Mouse (Mus musculus) limb, embryonic 14.5 days (tissue): ENCODE measurements around the gene Tnfsf18. TPM values are rescaled to one million over a fixed set of nuclear protein-coding genes. Genes with fewer than 3 reads are reported as not detected.

ENCODE experiments used
- ATAC-seq: fragments of 200-750 bp; cut with Nextera tagmentation; 2 replicates; pipeline ENCODE4 v1.8.0; 2017; ENCODE audit warnings: low read depth, moderate number of reproducible peaks, moderate TSS enrichment; ENCODE audit not compliant: low FRiP score
- DNase-seq: peaks from one replicate; pipeline ENCODE4 v3.0.0-alpha.2; 2015; ENCODE audit warnings: low spot score
- H3K27ac ChIP-seq: fragments of 300-500 bp; sonication (generic); replicated peaks from 2 replicates; pipeline ENCODE4 v1.5.1; 2014; ENCODE audit warnings: low read depth, mild to moderate bottlenecking, low read length, moderate library complexity, mixed read lengths
- H3K27me3 ChIP-seq: fragments of 300-500 bp; sonication (generic); 2 replicates; pipeline ENCODE4 v1.6.1; 2014; ENCODE audit warnings: low read length, mixed read lengths; ENCODE audit not compliant: control insufficient read depth, insufficient read depth
- H3K36me3 ChIP-seq: fragments of 300-500 bp; sonication (generic); 2 replicates; pipeline ENCODE4 v1.6.1; 2014; ENCODE audit warnings: mild to moderate bottlenecking, low read length, moderate library complexity, mixed read lengths; ENCODE audit not compliant: control insufficient read depth, insufficient read depth
- H3K4me1 ChIP-seq: fragments of 300-500 bp; sonication (generic); 2 replicates; pipeline ENCODE4 v1.6.1; 2014; ENCODE audit warnings: antibody characterized with exemption, low read length, mixed read lengths; ENCODE audit not compliant: control insufficient read depth, insufficient read depth
- H3K4me2 ChIP-seq: fragments of 300-500 bp; sonication (generic); replicated peaks from 2 replicates; pipeline ENCODE4 v1.6.1; 2014; ENCODE audit warnings: low read depth, mild to moderate bottlenecking, low read length, moderate library complexity; ENCODE audit not compliant: severe bottlenecking
- H3K4me3 ChIP-seq: fragments of 300-500 bp; sonication (generic); replicated peaks from 2 replicates; pipeline ENCODE4 v1.5.1; 2014; ENCODE audit warnings: low read length
- H3K9ac ChIP-seq: fragments of 300-500 bp; sonication (generic); 2 replicates; pipeline ENCODE4 v1.6.1; 2014; ENCODE audit warnings: mild to moderate bottlenecking, low read depth, low read length, moderate library complexity; ENCODE audit not compliant: severe bottlenecking
- H3K9me3 ChIP-seq: fragments of 300-500 bp; sonication (generic); 2 replicates; pipeline ENCODE4 v1.6.1; 2016; ENCODE audit warnings: low read length; ENCODE audit not compliant: control insufficient read depth
- POLR2A ChIP-seq: fragments of 200-500 bp; IDR thresholded peaks from 2 replicates; pipeline ENCODE4 v1.8.0; 2012; ENCODE audit warnings: inconsistent platforms, mild to moderate bottlenecking, moderate library complexity, borderline replicate concordance; ENCODE audit not compliant: insufficient read depth, insufficient read length; ENCODE audit errors: extremely low read depth
- WGBS: fragments of 180-500 bp; shearing (Covaris S2); extraction: QIAGEN DNeasy Blood & Tissue Kit; methylation state at CpG from one replicate; pipeline ENCODE4 v1.1.7; 2014; 5-methylcytosine and 5-hydroxymethylcytosine counted together
- polyA plus RNA-seq, 2 experiments: library from polyadenylated mRNA; depleted of rRNA in 1 of 2; stranded (reverse) in 1 of 2; unstranded in 1 of 2; fragments of >200 nt; fragmentation: Nextera tagmentation in 1 of 2; extraction: Ambion mirVana in 1 of 2; gene quantifications; 2 replicates each; pipeline versions ENCODE4 v1.2.1 to v1.2.3; 2012 to 2014

The Tnfsf18 gene
- polyA plus RNA-seq, 2 experiments, result 0.14 to 0.31 TPM

- Histone ChIP-seq H3K4me1 (no peaks in the 10 kb centered on the region), H3K27me3 (no peaks in the 10 kb centered on the region), H3K9me3 (no peaks in the 10 kb centered on the region), H3K36me3 (no peaks in the 10 kb centered on the region), H3K4me3 (no peak overlapping the region), H3K27ac (no peak overlapping the region), H3K9ac (no peak overlapping the region), H3K4me2 (no peak overlapping the region)
- no peak for TF ChIP-seq POLR2A
- ATAC-seq (no peak), DNase-seq (no peak)
- 89% methylated on average over 1 of the region's 1 CpGs for WGBS
Measured at GRCm38 (mm10) chr1:161528173-161528572, 33.7 kb downstream of the Tnfsf18 start.

GRCm38 (mm10) chr1:161550596-161551095, 56.2 kb downstream of the Tnfsf18 start:
- 83% methylated on average over 5 of the region's 5 CpGs for WGBS
- Histone ChIP-seq H3K27me3 (no peaks in the 10 kb centered on the region), H3K9me3 (no peaks in the 10 kb centered on the region), H3K4me3 (no peak overlapping the region), H3K27ac (no peak overlapping the region), H3K4me2 (no peak overlapping the region), H3K9ac (no peak overlapping the region), H3K4me1 (no peaks in the 10 kb centered on the region), H3K36me3 (no peaks in the 10 kb centered on the region)
- no peak for TF ChIP-seq POLR2A
- ATAC-seq (no peak), DNase-seq (no peak)

- no peak overlapping the region for H3K4me2 ChIP-seq
- no peaks in the 10 kb centered on the region for H3K4me1 ChIP-seq
- H3K9me3 ChIP-seq, result no peaks in the 10 kb centered on the region
- no peaks in the 10 kb centered on the region for H3K36me3 ChIP-seq
- TF ChIP-seq POLR2A, result no peak
- no peak overlapping the region for H3K9ac ChIP-seq
- no peak overlapping the region for H3K27ac ChIP-seq
- DNase-seq (no peak), ATAC-seq (no peak)
- no peaks in the 10 kb centered on the region for H3K27me3 ChIP-seq
- 79% methylated on average over 2 of the region's 2 CpGs for WGBS
- no peak overlapping the region for H3K4me3 ChIP-seq
Measured at GRCm38 (mm10) chr1:161552098-161552497, 57.6 kb downstream of the Tnfsf18 start.

Other genes starting within 250 kb of the Tnfsf18 start
- gene Prdx6, start 243.4 kb upstream of the Tnfsf18 start, polyA plus RNA-seq (2012; rRNA removed), result 145 and 150 TPM in 2 replicates
- gene Prdx6, start 243.4 kb upstream of the Tnfsf18 start, polyA plus RNA-seq (2014; fragmentation: Nextera tagmentation; extraction: Ambion mirVana), result 368 and 370 TPM in 2 replicates
- gene Tnfsf4, start 99.2 kb upstream of the Tnfsf18 start, polyA plus RNA-seq (2012; rRNA removed), result 0.06 and 0.10 TPM in 2 replicates
- gene Tnfsf4, start 99.2 kb upstream of the Tnfsf18 start, polyA plus RNA-seq (2014; fragmentation: Nextera tagmentation; extraction: Ambion mirVana), result 0.11 TPM in 1 of 2 replicates, not detected in the other